Mouse (Mus musculus) E14TG2a.4 (cell line): ENCODE data around the gene Ripply3.

Experiments
- CTCF ChIP-seq: conservative IDR thresholded peaks from 2 replicates; pipeline ENCODE4 v1.5.1; 2014; ENCODE audit warnings: low read length
- NANOG ChIP-seq: IDR thresholded peaks from 2 replicates; pipeline ENCODE4 v1.6.1; 2014; ENCODE audit warnings: borderline replicate concordance, low read length, mixed read lengths

DNA sequence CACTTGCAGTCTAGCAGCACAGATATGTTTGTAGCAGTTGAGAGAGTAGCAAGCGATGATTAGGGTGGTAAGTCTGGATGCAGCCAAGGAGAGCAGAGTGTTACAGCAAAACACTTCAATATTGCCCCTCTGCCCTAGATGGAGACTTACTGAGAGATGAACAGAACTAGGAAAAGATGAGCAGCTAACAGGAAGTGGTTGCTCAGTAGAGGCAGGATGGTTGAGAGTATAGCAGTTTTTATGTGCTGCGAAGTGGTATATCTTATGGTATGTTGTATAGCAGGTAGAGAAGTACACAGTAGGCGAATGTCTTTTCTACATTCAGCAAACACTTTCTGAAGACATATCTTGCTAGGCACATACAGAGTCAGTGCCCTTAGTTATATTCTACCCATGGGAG, 55.1 kb downstream of the Ripply3 start:
- TF ChIP-seq CTCF (no peak), NANOG (no peak)
